Mouse (Mus musculus) liver, embryonic 14.5 days (tissue): ENCODE results near the gene Alkbh8. TPM values are rescaled to one million over a fixed set of nuclear protein-coding genes. Genes with fewer than 3 reads are reported as not detected.

Experiments used
- ATAC-seq: fragments of 200-750 bp; cut with Nextera tagmentation; 2 replicates; pipeline ENCODE4 v1.8.0; 2017; ENCODE audit warnings: moderate number of reproducible peaks, mild to moderate bottlenecking, moderate library complexity; ENCODE audit not compliant: insufficient read depth
- DNase-seq, 3 experiments: peaks; one replicate each; pipeline ENCODE4 v3.0.0-alpha.2; 2012 to 2013; ENCODE audit warnings: low read depth in 3 of 3, low spot score in 3 of 3
- H3K27ac ChIP-seq: fragments of 300-500 bp; sonication (generic); 2 replicates; pipeline ENCODE4 v1.5.1; 2014; ENCODE audit warnings: moderate library complexity, mild to moderate bottlenecking, control low read depth, inconsistent platforms
- H3K27me3 ChIP-seq: fragments of 300-500 bp; sonication (generic); 2 replicates; pipeline ENCODE4 v1.6.1; 2014; ENCODE audit warnings: mild to moderate bottlenecking, low read length, moderate library complexity; ENCODE audit not compliant: control insufficient read depth, insufficient read depth
- H3K36me3 ChIP-seq: fragments of 300-500 bp; sonication (generic); replicated peaks from 2 replicates; pipeline ENCODE4 v1.6.1; 2014; ENCODE audit warnings: low read depth; ENCODE audit not compliant: control insufficient read depth, insufficient read depth
- H3K4me1 ChIP-seq, 2 experiments: fragments of 200-500 bp in 1 of 2; fragments of 300-500 bp in 1 of 2; sonication (generic) in 1 of 2; replicated peaks; 2 replicates each; pipeline ENCODE4 v1.6.1; 2012 to 2014; ENCODE audit warnings: antibody characterized with exemption in 1 of 2, inconsistent platforms in 1 of 2, low read length in 1 of 2; ENCODE audit not compliant: control insufficient read depth in 2 of 2, insufficient read depth in 2 of 2
- H3K4me2 ChIP-seq: fragments of 300-500 bp; sonication (generic); 2 replicates; pipeline ENCODE4 v1.6.1; 2014; ENCODE audit warnings: low read depth, mild to moderate bottlenecking, control low read depth, moderate library complexity
- H3K4me3 ChIP-seq, 2 experiments: fragments of 200-500 bp in 1 of 2; fragments of 300-500 bp in 1 of 2; sonication (generic) in 1 of 2; 2 replicates each; pipeline ENCODE4 v1.5.1; 2012 to 2014; ENCODE audit warnings: low read depth in 2 of 2, low read length in 2 of 2, mild to moderate bottlenecking in 2 of 2, control low read depth in 1 of 2, inconsistent platforms in 1 of 2, moderate library complexity in 1 of 2; ENCODE audit not compliant: insufficient read depth in 1 of 2
- H3K9ac ChIP-seq: fragments of 300-500 bp; sonication (generic); replicated peaks from 2 replicates; pipeline ENCODE4 v1.6.1; 2014; ENCODE audit warnings: mild to moderate bottlenecking, control low read depth, moderate library complexity
- H3K9me3 ChIP-seq: fragments of 300-500 bp; sonication (generic); 2 replicates; pipeline ENCODE4 v1.6.1; 2016; ENCODE audit warnings: low read length, mixed read lengths; ENCODE audit not compliant: control insufficient read depth
- CTCF ChIP-seq: IDR thresholded peaks from 2 replicates; pipeline ENCODE4 v1.5.1; 2016; ENCODE audit warnings: antibody characterized with exemption, low read depth, control low read depth
- EP300 ChIP-seq: IDR thresholded peaks from 2 replicates; pipeline ENCODE4 v1.6.1; 2016; ENCODE audit warnings: antibody characterized with exemption, low read depth
- whole genome bisulfite sequencing: fragments of 180-500 bp; shearing (Covaris S2); extraction: QIAGEN DNeasy Blood & Tissue Kit; methylation state at CpG from one replicate; pipeline ENCODE4 v1.1.7; 2014; ENCODE audit not compliant: insufficient replicate concordance; 5-methylcytosine and 5-hydroxymethylcytosine counted together
- polyA plus RNA-seq, 2 experiments: library from polyadenylated mRNA; depleted of rRNA in 1 of 2; stranded (reverse) in 1 of 2; unstranded in 1 of 2; fragments of >200 nt; fragmentation: Nextera tagmentation in 1 of 2; extraction: Ambion mirVana in 1 of 2; gene quantifications; 2 replicates each; pipeline versions ENCODE4 v1.2.1 to v1.2.3; 2012 to 2014

Alkbh8 gene
- polyA plus RNA-seq, 2 experiments, result 4.8 to 12.7 TPM

GRCm38 (mm10) chr9:3328054-3328595, 6.8 kb upstream of the Alkbh8 start:
- Histone ChIP-seq H3K4me3 (no peak overlapping the region), H3K36me3 (no peaks in the 10 kb centered on the region), H3K27ac (peak overlapping the region; percentile 86), H3K9me3 (no peaks in the 10 kb centered on the region), H3K27me3 (no peaks in the 10 kb centered on the region), H3K9ac (peak overlapping the region; percentile 35; the same call in 1 of the 2 replicates), H3K4me1 (peaks cover 37 to 46% of the 10 kb centered on the region in 2 experiments), H3K4me2 (peak overlapping the region; percentile 69)
- WGBS, result 8% methylated on average over 3 of the region's 3 CpGs
- ATAC-seq (peak; percentile 81), DNase-seq (peak; percentile 67 to 78 (median 72))
- TF ChIP-seq EP300, result peak; percentile 98
- TF ChIP-seq CTCF, result no peak

- H3K9ac ChIP-seq, result peak overlapping the region; percentile 38
- no peaks in the 10 kb centered on the region for H3K36me3 ChIP-seq
- no peak for DNase-seq
- TF ChIP-seq CTCF, result no peak
- no peak for TF ChIP-seq EP300
- H3K27me3 ChIP-seq, result no peaks in the 10 kb centered on the region
- peak overlapping the region; percentile 77 for H3K27ac ChIP-seq
- peak; percentile 3; the same call in 1 of the 2 replicates for ATAC-seq
- H3K9me3 ChIP-seq, result no peaks in the 10 kb centered on the region
- no peak overlapping the region for H3K4me3 ChIP-seq
- H3K4me2 ChIP-seq, result peak overlapping the region; percentile 65
- peaks cover 47 to 55% of the 10 kb centered on the region in 2 experiments for H3K4me1 ChIP-seq
Measured at GRCm38 (mm10) chr9:3330319-3330718, 4.6 kb upstream of the Alkbh8 start.

- ATAC-seq (peak; percentile 68), DNase-seq (peak; percentile 72 to 80 (median 79))
- H3K4me3 ChIP-seq, result peak overlapping the region in 1 of 2 experiments; percentile 6; a peak in 1 of 4 replicates
- H3K36me3 ChIP-seq, result no peaks in the 10 kb centered on the region
- H3K9me3 ChIP-seq, result no peaks in the 10 kb centered on the region
- H3K4me2 ChIP-seq, result peak overlapping the region; percentile 65
- TF ChIP-seq EP300 (peak; percentile 98), CTCF (no peak)
- H3K27me3 ChIP-seq, result no peaks in the 10 kb centered on the region
- 36% methylated on average over 3 of the region's 3 CpGs for WGBS
- peak overlapping the region; percentile 38 for H3K9ac ChIP-seq
- H3K27ac ChIP-seq, result peak overlapping the region; percentile 77
- peaks cover 47 to 55% of the 10 kb centered on the region in 2 experiments for H3K4me1 ChIP-seq
Measured at GRCm38 (mm10) chr9:3330737-3331384, 4.1 kb upstream of the Alkbh8 start.

- no peaks in the 10 kb centered on the region for H3K9me3 ChIP-seq
- ATAC-seq, result no peak
- peaks cover 16 to 21% of the 10 kb centered on the region in 2 experiments for H3K4me1 ChIP-seq
- peak overlapping the region; percentile 49 for H3K9ac ChIP-seq
- WGBS, result 69% methylated on average over 3 of the region's 3 CpGs
- no peak for TF ChIP-seq CTCF
- H3K27ac ChIP-seq, result peak overlapping the region; percentile 19; the same call in 1 of the 2 replicates
- H3K27me3 ChIP-seq, result no peaks in the 10 kb centered on the region
- no peak for DNase-seq
- H3K4me2 ChIP-seq, result peak overlapping the region; percentile 75
- H3K4me3 ChIP-seq, result peak overlapping the region; percentile 44 to 92; a peak in 3 of 4 replicates
- H3K36me3 ChIP-seq, result peaks cover 16% of the 10 kb centered on the region
Measured at GRCm38 (mm10) chr9:3336661-3337060, 1.7 kb downstream of the Alkbh8 start.

GRCm38 (mm10) chr9:3345136-3345535, 10.2 kb downstream of the Alkbh8 start:
- no peak for TF ChIP-seq EP300
- no peak for TF ChIP-seq CTCF
- ATAC-seq (peak; percentile 19; the same call in 1 of the 2 replicates), DNase-seq (no peak)
- H3K9ac ChIP-seq, result peak overlapping the region; percentile 2; the same call in 1 of the 2 replicates
- H3K4me1 ChIP-seq, result peaks cover 20 to 23% of the 10 kb centered on the region in 2 experiments
- H3K9me3 ChIP-seq, result no peaks in the 10 kb centered on the region
- peaks cover 50% of the 10 kb centered on the region for H3K36me3 ChIP-seq
- H3K4me2 ChIP-seq, result no peak overlapping the region
- H3K4me3 ChIP-seq, result no peak overlapping the region
- H3K27me3 ChIP-seq, result no peaks in the 10 kb centered on the region
- peak overlapping the region; percentile 73 for H3K27ac ChIP-seq
